Comparison of ENCODE assay signal across 16 mouse cellular contexts in genomic region chr2:137243914-137244313, GRCm38 (mm10).
DNase-seq lines count a peak whose midpoint lies in the region; ATAC-seq lines count a peak whose summit lies in the region.
"Had no signal": no experiment of that assay in that cellular context is flagged by ENCODE, and none has a peak within 500 bp of the region (broad histone marks: within the 10 kb centered on the region; RNA-seq: fewer than 3 reads in every experiment).

No protein-coding gene starts in this region.

- intact Hi-C loops in left cerebral cortex, postnatal 10 days (cut with DNase I), result no loop called here

- no peak overlapping the region for H3K4me3 ChIP-seq in forebrain, embryonic 10.5 days
- H3K4me3 ChIP-seq in limb, embryonic 12.5 days (replicated peaks), result no peak overlapping the region
- H3K4me3 ChIP-seq: heart, embryonic 15.5 days; liver, embryonic 15.5 days; myocyte had no signal

- peak overlapping the region; percentile 63; the same call in 1 of the 2 replicates for H3K27ac ChIP-seq in forebrain, embryonic 10.5 days
- no peak overlapping the region for H3K27ac ChIP-seq in limb, embryonic 12.5 days
- H3K27ac ChIP-seq: heart, embryonic 15.5 days; liver, embryonic 15.5 days had no signal

- WGBS in forebrain, embryonic 10.5 days, result 4% methylated on average over 5 of the region's 5 CpGs
- 6% methylated on average over 5 of the region's 5 CpGs for whole genome bisulfite sequencing in limb, embryonic 12.5 days

- H3K9ac ChIP-seq in limb, embryonic 12.5 days (replicated peaks), result no peak overlapping the region
- H3K9ac ChIP-seq: heart, embryonic 15.5 days; liver, embryonic 15.5 days had no signal

- H3K9me3 ChIP-seq in forebrain, embryonic 10.5 days, result no peaks in the 10 kb centered on the region
- no peaks in the 10 kb centered on the region for H3K9me3 ChIP-seq in limb, embryonic 12.5 days
- H3K9me3 ChIP-seq: heart, embryonic 15.5 days; liver, embryonic 15.5 days had no signal

- 0 out of 2 replicates have a peak, but pooled peaks cover 5% of the 10 kb centered on the region for H3K27me3 ChIP-seq in forebrain, embryonic 10.5 days (ENCODE audit: poor library complexity, severe bottlenecking)
- H3K27me3 ChIP-seq in limb, embryonic 12.5 days, result no peaks in the 10 kb centered on the region
- H3K27me3 ChIP-seq: heart, embryonic 15.5 days; liver, embryonic 15.5 days; Patski had no signal

- H3K4me1 ChIP-seq in forebrain, embryonic 10.5 days, result peaks cover 47% of the 10 kb centered on the region
- H3K4me1 ChIP-seq in limb, embryonic 12.5 days (replicated peaks), result peaks cover 30% of the 10 kb centered on the region
- H3K4me1 ChIP-seq: heart, embryonic 15.5 days; liver, embryonic 15.5 days had no signal

- H3K36me3 ChIP-seq in forebrain, embryonic 10.5 days (replicated peaks), result no peaks in the 10 kb centered on the region
- H3K36me3 ChIP-seq in limb, embryonic 12.5 days, result no peaks in the 10 kb centered on the region
- H3K36me3 ChIP-seq: heart, embryonic 15.5 days; liver, embryonic 15.5 days had no signal

- no peak overlapping the region for H3K4me2 ChIP-seq in limb, embryonic 12.5 days
- H3K4me2 ChIP-seq: heart, embryonic 15.5 days; liver, embryonic 15.5 days had no signal

- ATAC-seq in limb, embryonic 12.5 days (ENCODE audit: insufficient number of reproducible peaks, insufficient read depth, low FRiP score, low TSS enrichment, low read depth), result peak; percentile 41; the same call in 1 of the 2 replicates
- ATAC-seq in megakaryocyte, adult 5-6 weeks (ENCODE audit: poor library complexity, severe bottlenecking), result no peak
- ATAC-seq: hindbrain, embryonic 16.5 days; Patski had no signal

- DNase-seq in left cerebral cortex, postnatal 10 days (ENCODE audit: extremely low spot score in 1 of 2, low spot score in 2 of 2), result peak; percentile 2 to 46
- DNase-seq in left cerebral cortex, adult 11 months (ENCODE audit: low spot score), result no peak
- DNase-seq in embryo, embryonic 11 days, result peak; percentile 59
- DNase-seq in forebrain, embryonic 10.5 days (ENCODE audit: extremely low spot score, low spot score), result peak; percentile 59
- DNase-seq in layer of hippocampus, adult 8-10 months (ENCODE audit: low spot score in 2 of 2), result no peak
- DNase-seq in thymus, adult 18-20 months, result no peak
- DNase-seq: adrenal gland, adult 8-10 months; gastrocnemius, postnatal 10 days; layer of hippocampus, adult 9-11 months had no signal

Comparison
In these comparisons a context has a peak if more than half of its experiments do, and no peak if none do; other contexts are left out.
1. DNase-seq: peak in left cerebral cortex, postnatal 10 days (2 of 2), embryo, embryonic 11 days (single experiment) and forebrain, embryonic 10.5 days (single experiment); none in left cerebral cortex, adult 11 months (single experiment), layer of hippocampus, adult 8-10 months (0 of 2) and thymus, adult 18-20 months (0 of 2).